Mouse (Mus musculus): ENCODE measurements around the gene Nme9. TPM values are rescaled to one million over a fixed set of nuclear protein-coding genes. Genes with fewer than 3 reads are reported as not detected.

Nme9 gene
- polyA plus RNA-seq, 1 experiment from 2014 or later: not detected

DNA sequence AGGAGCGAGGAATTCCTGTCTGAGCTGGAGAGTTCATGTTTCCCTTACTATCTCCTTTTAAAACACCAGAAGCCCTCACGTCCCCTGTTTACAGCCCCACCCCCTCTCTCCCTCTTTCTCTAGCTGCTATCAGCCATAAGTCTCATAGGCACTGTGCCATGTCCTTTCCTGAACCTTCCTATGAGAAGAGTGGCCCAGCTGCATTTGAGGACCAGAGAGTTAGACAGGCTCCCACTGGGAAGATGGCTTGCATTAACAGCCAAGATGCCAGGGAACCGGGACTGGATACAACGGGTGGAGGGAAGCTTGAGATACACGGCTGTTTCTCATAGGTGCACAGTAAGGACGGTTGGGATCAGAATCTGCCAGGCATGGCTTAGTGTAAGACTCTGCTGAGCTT, 13.6 kb downstream of the Nme9 start:
- H3K4me2 ChIP-seq (replicated peaks; ENCODE audit: low read depth, low read length): no peak overlapping the region
- H3K27ac ChIP-seq (ENCODE audit: low read depth, low read length): no peak overlapping the region
- H3K9ac ChIP-seq (ENCODE audit: low read depth, low read length): no peak overlapping the region
- H3K27me3 ChIP-seq (ENCODE audit: control insufficient read depth, insufficient read depth, low read length): no peaks in the 10 kb centered on the region
- no peak for ATAC-seq (ENCODE audit: low FRiP score, low TSS enrichment)
- 81% methylated on average over 6 of the region's 6 CpGs for WGBS
- H3K4me1 ChIP-seq (ENCODE audit: control insufficient read depth, insufficient read depth, low read length): no peaks in the 10 kb centered on the region
- H3K9me3 ChIP-seq (ENCODE audit: control insufficient read depth, low read length): no peaks in the 10 kb centered on the region
- H3K36me3 ChIP-seq (ENCODE audit: control insufficient read depth, insufficient read depth, low read length): no peaks in the 10 kb centered on the region
- H3K4me3 ChIP-seq (ENCODE audit: low read length): no peak overlapping the region

DNA sequence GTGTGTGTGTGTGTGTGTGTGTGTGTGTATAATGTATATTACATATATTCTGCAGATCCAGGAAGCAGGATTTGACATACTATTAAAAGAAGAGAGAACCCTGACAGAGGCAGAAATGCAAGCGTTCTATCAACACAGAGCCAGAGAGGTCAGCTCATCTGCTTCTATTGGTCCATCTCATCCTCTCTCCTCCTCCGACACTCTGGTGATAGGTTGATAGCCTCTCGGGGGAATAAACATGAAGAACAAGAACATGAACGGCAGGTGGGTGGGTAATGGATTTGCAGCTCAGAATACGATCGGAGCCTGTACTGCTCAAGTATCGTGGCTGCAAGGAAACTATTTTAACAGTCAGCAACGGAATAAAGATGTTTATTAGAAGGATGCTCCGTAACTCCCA, 17.3 kb downstream of the Nme9 start:
- ATAC-seq (ENCODE audit: low FRiP score, low TSS enrichment): no peak
- Histone ChIP-seq H3K27me3 (ENCODE audit: control insufficient read depth, insufficient read depth, low read length) (no peaks in the 10 kb centered on the region), H3K27ac (ENCODE audit: low read depth, low read length) (no peak overlapping the region), H3K4me2 (replicated peaks; ENCODE audit: low read depth, low read length) (no peak overlapping the region), H3K36me3 (ENCODE audit: control insufficient read depth, insufficient read depth, low read length) (no peaks in the 10 kb centered on the region), H3K4me3 (ENCODE audit: low read length) (no peak overlapping the region), H3K9ac (ENCODE audit: low read depth, low read length) (no peak overlapping the region), H3K9me3 (ENCODE audit: control insufficient read depth, low read length) (no peaks in the 10 kb centered on the region), H3K4me1 (ENCODE audit: control insufficient read depth, insufficient read depth, low read length) (no peaks in the 10 kb centered on the region)
- 72% methylated on average over 9 of the region's 9 CpGs for WGBS

GRCm38 (mm10) chr9:99469681-99470273, 18.5 kb downstream of the Nme9 start:
- no peaks in the 10 kb centered on the region for H3K27me3 ChIP-seq (ENCODE audit: control insufficient read depth, insufficient read depth, low read length)
- H3K9ac ChIP-seq (ENCODE audit: low read depth, low read length): no peak overlapping the region
- no peak overlapping the region for H3K4me2 ChIP-seq (replicated peaks; ENCODE audit: low read depth, low read length)
- H3K4me1 ChIP-seq (ENCODE audit: control insufficient read depth, insufficient read depth, low read length): no peaks in the 10 kb centered on the region
- H3K4me3 ChIP-seq (ENCODE audit: low read length): no peak overlapping the region
- 67% methylated on average over 8 of the region's 8 CpGs for WGBS
- 0 out of 2 replicates have a peak, but pooled peaks have one; percentile 36 for ATAC-seq (ENCODE audit: low FRiP score, low TSS enrichment)
- H3K36me3 ChIP-seq (ENCODE audit: control insufficient read depth, insufficient read depth, low read length): no peaks in the 10 kb centered on the region
- H3K9me3 ChIP-seq (ENCODE audit: control insufficient read depth, low read length): no peaks in the 10 kb centered on the region
- H3K27ac ChIP-seq (ENCODE audit: low read depth, low read length): no peak overlapping the region

DNA sequence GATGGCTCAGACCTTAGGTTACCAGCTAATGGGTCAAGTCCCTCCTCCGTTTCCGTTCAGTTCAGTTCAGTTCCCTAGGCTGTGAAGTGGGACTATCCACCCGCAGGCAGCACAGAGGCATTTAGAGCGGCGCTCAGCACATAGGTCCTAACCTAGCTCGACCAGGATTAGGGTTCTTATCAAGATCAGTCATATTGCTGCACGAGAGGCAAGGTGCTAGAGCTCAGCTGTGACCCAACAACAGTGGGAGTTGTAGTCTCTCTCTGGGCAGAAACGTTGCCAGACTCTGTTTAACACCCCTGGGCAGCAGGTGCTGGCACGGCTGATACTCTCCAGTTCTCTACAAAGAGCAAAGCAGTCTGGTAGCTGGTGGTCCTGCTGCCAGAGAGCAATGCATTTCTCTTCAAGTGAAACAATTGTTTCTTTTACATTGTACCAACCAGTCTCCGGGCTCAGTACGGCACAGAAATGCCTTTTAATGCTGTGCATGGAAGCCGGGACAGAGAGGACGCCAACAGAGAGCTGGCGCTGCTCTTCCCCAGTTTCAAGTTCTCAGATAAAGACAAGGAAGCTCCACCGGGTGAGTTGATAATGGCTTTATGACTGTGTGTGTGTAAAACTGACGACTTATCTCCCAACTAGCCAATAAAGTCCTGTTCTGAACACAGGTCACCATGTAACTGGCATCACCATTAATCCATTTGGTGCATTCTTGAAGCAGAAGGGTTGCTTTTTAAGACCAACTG, 19.2 kb downstream of the Nme9 start:
- Histone ChIP-seq H3K9ac (ENCODE audit: low read depth, low read length) (no peak overlapping the region), H3K4me1 (ENCODE audit: control insufficient read depth, insufficient read depth, low read length) (no peaks in the 10 kb centered on the region), H3K27me3 (ENCODE audit: control insufficient read depth, insufficient read depth, low read length) (no peaks in the 10 kb centered on the region), H3K4me2 (replicated peaks; ENCODE audit: low read depth, low read length) (no peak overlapping the region), H3K36me3 (ENCODE audit: control insufficient read depth, insufficient read depth, low read length) (no peaks in the 10 kb centered on the region), H3K4me3 (ENCODE audit: low read length) (no peak overlapping the region), H3K9me3 (ENCODE audit: control insufficient read depth, low read length) (no peaks in the 10 kb centered on the region), H3K27ac (ENCODE audit: low read depth, low read length) (no peak overlapping the region)
- 56% methylated on average over 16 of the region's 16 CpGs for WGBS
- no peak for ATAC-seq (ENCODE audit: low FRiP score, low TSS enrichment)

DNA sequence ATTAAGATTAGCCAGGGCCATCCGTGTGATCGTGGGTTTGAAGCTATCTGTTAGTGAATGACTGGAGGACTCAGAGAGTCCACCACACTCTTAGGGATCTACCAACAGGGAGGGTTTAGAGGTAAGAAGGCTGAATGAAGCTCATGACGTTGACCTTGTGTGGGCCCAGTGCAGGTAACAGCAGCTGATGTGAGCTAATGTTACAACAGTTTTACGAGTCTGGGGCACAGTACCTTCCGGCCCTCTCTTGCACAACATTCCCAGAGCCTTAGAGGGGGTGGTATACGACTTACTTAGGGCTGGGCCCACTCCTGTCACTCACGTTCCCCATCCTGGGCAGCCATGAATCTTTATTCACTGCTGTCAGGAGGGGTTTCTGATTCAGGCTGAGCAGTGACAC, 20.1 kb downstream of the Nme9 start:
- no peaks in the 10 kb centered on the region for H3K9me3 ChIP-seq (ENCODE audit: control insufficient read depth, low read length)
- no peak overlapping the region for H3K4me2 ChIP-seq (replicated peaks; ENCODE audit: low read depth, low read length)
- no peaks in the 10 kb centered on the region for H3K4me1 ChIP-seq (ENCODE audit: control insufficient read depth, insufficient read depth, low read length)
- 49% methylated on average over 7 of the region's 7 CpGs for WGBS
- no peaks in the 10 kb centered on the region for H3K27me3 ChIP-seq (ENCODE audit: control insufficient read depth, insufficient read depth, low read length)
- H3K36me3 ChIP-seq (ENCODE audit: control insufficient read depth, insufficient read depth, low read length): no peaks in the 10 kb centered on the region; the same call in 1 of the 2 replicates
- no peak overlapping the region for H3K4me3 ChIP-seq (ENCODE audit: low read length)
- no peak for ATAC-seq (ENCODE audit: low FRiP score, low TSS enrichment)
- no peak overlapping the region for H3K9ac ChIP-seq (ENCODE audit: low read depth, low read length)
- H3K27ac ChIP-seq (ENCODE audit: low read depth, low read length): no peak overlapping the region

DNA sequence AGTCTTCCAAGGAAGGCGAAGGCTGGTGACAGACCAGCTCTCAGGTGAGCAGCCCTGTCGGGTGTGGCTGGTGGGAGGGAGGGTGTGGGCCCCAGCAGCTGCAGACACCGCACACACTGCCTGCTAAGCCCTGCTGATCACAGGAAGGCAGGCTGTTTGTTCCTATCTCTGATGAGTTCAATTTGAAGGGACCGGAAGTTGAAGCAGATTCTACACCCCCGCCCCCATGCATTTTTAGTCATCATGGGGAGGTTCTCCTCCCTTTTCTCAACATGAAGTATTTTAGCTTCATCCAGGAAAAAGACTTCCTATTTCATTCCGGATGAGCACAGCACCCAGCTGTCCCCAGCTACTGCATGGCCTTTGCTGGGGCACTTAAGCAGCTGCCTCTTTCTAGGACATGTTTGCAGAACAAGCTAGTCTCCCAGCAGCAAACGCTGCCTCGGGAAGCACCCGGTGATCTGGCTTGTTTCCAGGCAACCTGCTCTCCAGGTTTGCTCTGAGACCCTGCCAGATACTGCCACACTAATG, 28.0 kb downstream of the Nme9 start:
- H3K4me2 ChIP-seq (replicated peaks; ENCODE audit: low read depth, low read length): no peak overlapping the region
- 67% methylated on average over 9 of the region's 9 CpGs for WGBS
- no peak for ATAC-seq (ENCODE audit: low FRiP score, low TSS enrichment)
- H3K27me3 ChIP-seq (ENCODE audit: control insufficient read depth, insufficient read depth, low read length): no peaks in the 10 kb centered on the region
- no peak overlapping the region for H3K4me3 ChIP-seq (ENCODE audit: low read length)
- no peak overlapping the region for H3K9ac ChIP-seq (ENCODE audit: low read depth, low read length)
- peaks cover 12% of the 10 kb centered on the region; the same call in 1 of the 2 replicates for H3K36me3 ChIP-seq (ENCODE audit: control insufficient read depth, insufficient read depth, low read length)
- no peaks in the 10 kb centered on the region for H3K9me3 ChIP-seq (ENCODE audit: control insufficient read depth, low read length)
- no peaks in the 10 kb centered on the region for H3K4me1 ChIP-seq (ENCODE audit: control insufficient read depth, insufficient read depth, low read length)
- no peak overlapping the region for H3K27ac ChIP-seq (ENCODE audit: low read depth, low read length)

- Histone ChIP-seq H3K9me3 (ENCODE audit: control insufficient read depth, low read length) (no peaks in the 10 kb centered on the region), H3K4me3 (ENCODE audit: low read length) (no peak overlapping the region), H3K36me3 (ENCODE audit: control insufficient read depth, insufficient read depth, low read length) (peaks cover 19% of the 10 kb centered on the region), H3K4me1 (ENCODE audit: control insufficient read depth, insufficient read depth, low read length) (no peaks in the 10 kb centered on the region), H3K4me2 (replicated peaks; ENCODE audit: low read depth, low read length) (no peak overlapping the region), H3K27me3 (ENCODE audit: control insufficient read depth, insufficient read depth, low read length) (no peaks in the 10 kb centered on the region), H3K27ac (ENCODE audit: low read depth, low read length) (no peak overlapping the region), H3K9ac (ENCODE audit: low read depth, low read length) (no peak overlapping the region)
- ATAC-seq (ENCODE audit: low FRiP score, low TSS enrichment): no peak
- 91% methylated on average over 4 of the region's 4 CpGs for WGBS
Observed at GRCm38 (mm10) chr9:99480764-99481163, 29.5 kb downstream of the Nme9 start.

GRCm38 (mm10) chr9:99483191-99483590, 31.9 kb downstream of the Nme9 start:
- Histone ChIP-seq H3K9ac (ENCODE audit: low read depth, low read length) (no peak overlapping the region), H3K27ac (ENCODE audit: low read depth, low read length) (no peak overlapping the region), H3K36me3 (ENCODE audit: control insufficient read depth, insufficient read depth, low read length) (peaks cover 33% of the 10 kb centered on the region), H3K4me3 (ENCODE audit: low read length) (no peak overlapping the region), H3K9me3 (ENCODE audit: control insufficient read depth, low read length) (no peaks in the 10 kb centered on the region), H3K27me3 (ENCODE audit: control insufficient read depth, insufficient read depth, low read length) (no peaks in the 10 kb centered on the region), H3K4me1 (ENCODE audit: control insufficient read depth, insufficient read depth, low read length) (no peaks in the 10 kb centered on the region), H3K4me2 (replicated peaks; ENCODE audit: low read depth, low read length) (no peak overlapping the region)
- 90% methylated on average over 4 of the region's 4 CpGs for WGBS
- no peak for ATAC-seq (ENCODE audit: low FRiP score, low TSS enrichment)

DNA sequence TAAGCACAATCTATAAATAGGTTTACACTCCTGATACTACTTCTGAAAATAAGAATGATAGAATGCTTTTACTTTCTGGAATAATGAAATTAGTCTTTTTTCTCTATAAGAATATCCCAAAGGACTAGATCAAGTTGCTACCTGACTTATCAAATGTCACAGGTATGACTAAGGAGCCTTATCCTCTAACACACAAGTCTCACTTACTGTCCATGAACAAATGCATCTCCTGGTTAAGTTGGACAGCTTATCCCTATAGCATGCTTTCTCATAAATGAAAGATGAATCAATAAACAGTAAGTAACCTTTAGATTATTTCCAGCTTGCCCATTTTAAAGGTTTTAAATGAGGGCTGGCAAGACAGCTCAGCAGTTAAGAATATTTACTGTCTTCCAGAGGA, 33.4 kb downstream of the Nme9 start:
- Histone ChIP-seq H3K27ac (ENCODE audit: low read depth, low read length) (no peak overlapping the region), H3K27me3 (ENCODE audit: control insufficient read depth, insufficient read depth, low read length) (no peaks in the 10 kb centered on the region), H3K4me2 (replicated peaks; ENCODE audit: low read depth, low read length) (no peak overlapping the region), H3K9ac (ENCODE audit: low read depth, low read length) (no peak overlapping the region), H3K4me3 (ENCODE audit: low read length) (no peak overlapping the region), H3K4me1 (ENCODE audit: control insufficient read depth, insufficient read depth, low read length) (no peaks in the 10 kb centered on the region), H3K36me3 (ENCODE audit: control insufficient read depth, insufficient read depth, low read length) (peaks cover 36% of the 10 kb centered on the region), H3K9me3 (ENCODE audit: control insufficient read depth, low read length) (no peaks in the 10 kb centered on the region)
- ATAC-seq (ENCODE audit: low FRiP score, low TSS enrichment): no peak

All from kidney, embryonic 14.5 days (tissue).